Mouse (Mus musculus) kidney, adult 2 months (tissue): ENCODE measurements at regions not wholly inside any gene's neighbourhood (a gene's known extent, or its start where the extent isn't known, plus 50 kb on each side); places are given as distances from the start of the nearest gene placed in this dataset.

ENCODE experiments used
- CTCF ChIP-seq: fragments of 200-500 bp; conservative IDR thresholded peaks from 2 replicates; pipeline ENCODE4 v1.5.1; 2011; ENCODE audit warnings: low read depth, mild to moderate bottlenecking, control low read depth, low read length, moderate library complexity, mixed read lengths; ENCODE audit not compliant: insufficient read depth, insufficient read length
- POLR2A ChIP-seq: fragments of 200-500 bp; IDR thresholded peaks from one replicate; pipeline ENCODE4 v1.6.1; 2011; ENCODE audit warnings: low read depth, low read length, control low read depth

- no peak for TF ChIP-seq POLR2A
- TF ChIP-seq CTCF: no peak
Measured at GRCm38 (mm10) chr4:31833828-31834227, 130.1 kb upstream of the Map3k7 start.
